Mouse (Mus musculus): ENCODE measurements around the gene Whrn.

GRCm38 (mm10) chr4:63501050-63501449 is 5.3 kb upstream of the Whrn start:
- TF ChIP-seq CTCF (IDR thresholded peaks at IDR 0.05) (no peak), EP300 (IDR thresholded peaks at IDR 0.05) (no peak)

Measured in lung, postnatal 0 days (tissue).